Mouse (Mus musculus) embryonic facial prominence, embryonic 10.5 days (tissue): ENCODE data around the gene Fgfr2. TPM values are rescaled to one million over a fixed set of nuclear protein-coding genes. Genes with fewer than 3 reads are reported as not detected.

Experiments used
- DNase-seq: peaks from one replicate; pipeline ENCODE4 v3.0.0-alpha.2; 2017; ENCODE audit warnings: low spot score
- H3K27ac ChIP-seq: fragments of 300-500 bp; sonication (generic); replicated peaks from 2 replicates; pipeline ENCODE4 v1.5.1; 2016; ENCODE audit warnings: mild to moderate bottlenecking
- H3K27me3 ChIP-seq: fragments of 300-500 bp; sonication (generic); replicated peaks from 2 replicates; pipeline ENCODE4 v1.6.1; 2016; ENCODE audit warnings: low read depth, mild to moderate bottlenecking; ENCODE audit not compliant: poor library complexity, severe bottlenecking
- H3K36me3 ChIP-seq: fragments of 300-500 bp; sonication (generic); replicated peaks from 2 replicates; pipeline ENCODE4 v1.6.1; 2016; ENCODE audit warnings: mild to moderate bottlenecking, moderate library complexity
- H3K4me1 ChIP-seq: fragments of 300-500 bp; sonication (generic); 2 replicates; pipeline ENCODE4 v1.6.1; 2016
- H3K4me3 ChIP-seq: fragments of 300-500 bp; sonication (generic); 2 replicates; pipeline ENCODE4 v1.5.1; 2016; ENCODE audit warnings: mild to moderate bottlenecking, moderate library complexity
- H3K9me3 ChIP-seq: fragments of 300-500 bp; sonication (generic); 2 replicates; pipeline ENCODE4 v1.6.1; 2016; ENCODE audit warnings: mild to moderate bottlenecking
- WGBS: fragments of 180-500 bp; shearing (Covaris S2); methylation state at CpG from one replicate; pipeline ENCODE4 v1.1.7; 2016; 5-methylcytosine and 5-hydroxymethylcytosine counted together
- polyA plus RNA-seq: library from polyadenylated mRNA; unstranded; fragments of >200 nt; fragmentation: Nextera tagmentation; extraction: Ambion mirVana; gene quantifications from 2 replicates; pipeline ENCODE4 v1.2.1, GENCODE M21; 2016

Fgfr2 gene
- polyA plus RNA-seq, 1 experiment from 2014 or later, result 74.3 TPM

GRCm38 (mm10) chr7:131542872-131543622 is 1580.1 kb downstream of the Fgfr2 start:
- Histone ChIP-seq H3K27me3 (peaks cover 100% of the 10 kb centered on the region), H3K36me3 (no peaks in the 10 kb centered on the region), H3K9me3 (no peaks in the 10 kb centered on the region), H3K4me3 (peak overlapping the region; percentile 56), H3K4me1 (peaks cover 33% of the 10 kb centered on the region), H3K27ac (no peak overlapping the region)
- WGBS, result under 1% methylated on average over 71 of the region's 71 CpGs
- peak; percentile 65 for DNase-seq

- Histone ChIP-seq H3K27me3 (peaks cover 100% of the 10 kb centered on the region), H3K27ac (no peak within 1 kb of the TSS), H3K9me3 (no peaks in the 10 kb centered on the region), H3K4me3 (peak within 1 kb of the TSS; percentile 56), H3K4me1 (peaks cover 33% of the 10 kb centered on the region), H3K36me3 (no peaks in the 10 kb centered on the region)
- DNase-seq, result peak; percentile 75
- under 1% methylated on average over 65 of the region's 65 CpGs for WGBS
Measured at GRCm38 (mm10) chr7:131542115-131542871, 1580.9 kb downstream of the Fgfr2 start, which contains the start of gene Hmx3. Gene Hmx3, plus strand, starts transcription at chr7:131542867.

- no peak for DNase-seq
- 1% methylated on average over 41 of the region's 41 CpGs for WGBS
- no peaks in the 10 kb centered on the region for H3K36me3 ChIP-seq
- peaks cover 33% of the 10 kb centered on the region for H3K4me1 ChIP-seq
- H3K27ac ChIP-seq, result no peak overlapping the region
- H3K9me3 ChIP-seq, result no peaks in the 10 kb centered on the region
- H3K4me3 ChIP-seq, result peak overlapping the region; percentile 56
- peaks cover 100% of the 10 kb centered on the region for H3K27me3 ChIP-seq
Measured at GRCm38 (mm10) chr7:131541184-131542114, 1581.7 kb downstream of the Fgfr2 start.

GRCm38 (mm10) chr7:131539979-131540378 is 1583.2 kb downstream of the Fgfr2 start:
- Histone ChIP-seq H3K27me3 (peaks cover 91% of the 10 kb centered on the region), H3K9me3 (no peaks in the 10 kb centered on the region), H3K4me1 (peaks cover 33% of the 10 kb centered on the region), H3K36me3 (no peaks in the 10 kb centered on the region), H3K4me3 (no peak overlapping the region), H3K27ac (no peak overlapping the region)
- WGBS, result 0% methylated on average over 7 of the region's 7 CpGs
- peak; percentile 90 for DNase-seq

- WGBS, result 73% methylated on average over 2 of the region's 2 CpGs
- Histone ChIP-seq H3K4me3 (no peak overlapping the region), H3K27me3 (no peaks in the 10 kb centered on the region), H3K4me1 (no peaks in the 10 kb centered on the region), H3K27ac (no peak overlapping the region), H3K36me3 (no peaks in the 10 kb centered on the region), H3K9me3 (no peaks in the 10 kb centered on the region)
- DNase-seq, result no peak
Measured at GRCm38 (mm10) chr7:131503739-131504138, 1619.4 kb downstream of the Fgfr2 start.

- H3K27ac ChIP-seq, result no peak overlapping the region
- H3K36me3 ChIP-seq, result no peaks in the 10 kb centered on the region
- peaks cover 12% of the 10 kb centered on the region for H3K4me1 ChIP-seq
- H3K9me3 ChIP-seq, result no peaks in the 10 kb centered on the region
- no peak overlapping the region for H3K4me3 ChIP-seq
- H3K27me3 ChIP-seq, result peaks cover 17% of the 10 kb centered on the region
- 92% methylated on average over 5 of the region's 5 CpGs for WGBS
- DNase-seq, result no peak
Measured at GRCm38 (mm10) chr7:131478403-131478802, 1644.7 kb downstream of the Fgfr2 start.

- 36% methylated on average over 8 of the region's 8 CpGs for WGBS
- DNase-seq, result peak; percentile 28
Measured at GRCm38 (mm10) chr7:131477140-131477539, 1646.0 kb downstream of the Fgfr2 start.

GRCm38 (mm10) chr7:131471551-131471950 is 1651.6 kb downstream of the Fgfr2 start:
- no peak for DNase-seq
- H3K36me3 ChIP-seq, result no peaks in the 10 kb centered on the region
- H3K4me3 ChIP-seq, result no peak overlapping the region
- H3K4me1 ChIP-seq, result peaks cover 5% of the 10 kb centered on the region; the same call in 1 of the 2 replicates
- H3K27me3 ChIP-seq, result peaks cover 41% of the 10 kb centered on the region
- H3K27ac ChIP-seq, result no peak overlapping the region
- 93% methylated on average over 5 of the region's 5 CpGs for WGBS
- H3K9me3 ChIP-seq, result 0 out of 2 replicates have a peak, but pooled peaks cover 6% of the 10 kb centered on the region

More at GRCm38 (mm10) chr7:131477140-131477539, 1646.0 kb downstream of the Fgfr2 start:
- no peaks in the 10 kb centered on the region for H3K36me3 ChIP-seq
- peaks cover 17% of the 10 kb centered on the region for H3K27me3 ChIP-seq
- H3K4me1 ChIP-seq, result peaks cover 12% of the 10 kb centered on the region
- H3K9me3 ChIP-seq, result no peaks in the 10 kb centered on the region
- H3K27ac ChIP-seq, result no peak overlapping the region
- no peak overlapping the region for H3K4me3 ChIP-seq

GRCm38 (mm10) chr7:131469506-131469905 is 1653.6 kb downstream of the Fgfr2 start:
- H3K9me3 ChIP-seq, result 0 out of 2 replicates have a peak, but pooled peaks cover 6% of the 10 kb centered on the region
- 64% methylated on average over 3 of the region's 3 CpGs for WGBS
- no peak for DNase-seq

GRCm38 (mm10) chr7:131467312-131467711 is 1655.8 kb downstream of the Fgfr2 start:
- Histone ChIP-seq H3K27me3 (peaks cover 38% of the 10 kb centered on the region), H3K4me1 (peaks cover 15% of the 10 kb centered on the region), H3K4me3 (no peak overlapping the region), H3K27ac (no peak overlapping the region), H3K9me3 (0 out of 2 replicates have a peak, but pooled peaks cover 6% of the 10 kb centered on the region), H3K36me3 (no peaks in the 10 kb centered on the region)
- DNase-seq, result no peak
- 81% methylated on average over 3 of the region's 3 CpGs for WGBS

More at GRCm38 (mm10) chr7:131469506-131469905, 1653.6 kb downstream of the Fgfr2 start:
- no peak overlapping the region for H3K4me3 ChIP-seq
- no peaks in the 10 kb centered on the region for H3K36me3 ChIP-seq
- H3K27me3 ChIP-seq, result peaks cover 33% of the 10 kb centered on the region
- no peak overlapping the region for H3K27ac ChIP-seq
- peaks cover 15% of the 10 kb centered on the region for H3K4me1 ChIP-seq

GRCm38 (mm10) chr7:131465735-131466134 is 1657.4 kb downstream of the Fgfr2 start:
- WGBS, result 37% methylated on average over 3 of the region's 3 CpGs
- Histone ChIP-seq H3K27ac (peak overlapping the region; percentile 21; the same call in 1 of the 2 replicates), H3K4me3 (no peak overlapping the region), H3K36me3 (no peaks in the 10 kb centered on the region), H3K4me1 (peaks cover 15% of the 10 kb centered on the region), H3K9me3 (peaks cover 9% of the 10 kb centered on the region; the same call in 1 of the 2 replicates), H3K27me3 (peaks cover 38% of the 10 kb centered on the region)
- DNase-seq, result no peak
